Mouse (Mus musculus): ENCODE measurements at regions not wholly inside any gene's neighbourhood (a gene's known extent, or its start where the extent isn't known, plus 50 kb on each side); places are given as distances from the start of the nearest gene placed in this dataset.

- no peak for DNase-seq
Measured at GRCm38 (mm10) chr8:64542501-64542900, 150.4 kb downstream of the Cpe start.

- no peak for DNase-seq
Measured at GRCm38 (mm10) chr8:64539846-64540472, 152.9 kb downstream of the Cpe start.

- no peak for DNase-seq
Measured at GRCm38 (mm10) chr8:64531780-64532179, 161.1 kb downstream of the Cpe start.

GRCm38 (mm10) chr8:64522441-64523102 is 170.3 kb downstream of the Cpe start:
- no peak for DNase-seq

- no peak for DNase-seq
Measured at GRCm38 (mm10) chr8:64519650-64520049, 173.2 kb downstream of the Cpe start.

- no peak for DNase-seq
Measured at GRCm38 (mm10) chr8:64515923-64516322, 176.9 kb downstream of the Cpe start.

GRCm38 (mm10) chr8:64497281-64498060 is 195.4 kb downstream of the Cpe start:
- DNase-seq, result no peak

GRCm38 (mm10) chr8:64496333-64497213 is 196.3 kb downstream of the Cpe start:
- DNase-seq, result no peak

GRCm38 (mm10) chr8:64491561-64491960 is 201.3 kb downstream of the Cpe start:
- DNase-seq, result no peak

- DNase-seq, result no peak
Measured at GRCm38 (mm10) chr8:64488057-64488456, 204.8 kb downstream of the Cpe start.

GRCm38 (mm10) chr8:64473276-64473675 is 219.6 kb downstream of the Cpe start:
- DNase-seq, result no peak

- DNase-seq, result no peak
Measured at GRCm38 (mm10) chr8:64472801-64473270, 220.0 kb downstream of the Cpe start.

GRCm38 (mm10) chr8:64461136-64461535 is 231.7 kb downstream of the Cpe start:
- no peak for DNase-seq

GRCm38 (mm10) chr8:64456970-64457369 is 235.9 kb downstream of the Cpe start:
- no peak for DNase-seq

- DNase-seq, result no peak
Measured at GRCm38 (mm10) chr8:64454736-64455135, 238.1 kb downstream of the Cpe start.

- DNase-seq, result no peak
Measured at GRCm38 (mm10) chr8:64445366-64445765, 239.3 kb upstream of the Tll1 start.

GRCm38 (mm10) chr8:64444429-64444828 is 238.4 kb upstream of the Tll1 start:
- DNase-seq, result no peak

- DNase-seq, result no peak
Measured at GRCm38 (mm10) chr8:64438489-64438888, 232.4 kb upstream of the Tll1 start.

- DNase-seq, result no peak
Measured at GRCm38 (mm10) chr8:64434648-64435047, 228.6 kb upstream of the Tll1 start.

GRCm38 (mm10) chr8:64422850-64423214 is 216.8 kb upstream of the Tll1 start:
- no peak for DNase-seq

GRCm38 (mm10) chr8:64422200-64422849 is 216.3 kb upstream of the Tll1 start:
- DNase-seq, result no peak

- peak; percentile 7 for DNase-seq
Measured at GRCm38 (mm10) chr8:64421502-64422199, 215.6 kb upstream of the Tll1 start.

Data from cerebellum, adult 9-10 months (tissue).